Mouse (Mus musculus) frontal cortex, postnatal 10 days (tissue): ENCODE data around the gene Uqcrq.
"Not testable (repeated sequence)": the region's sequence is repeated elsewhere in the genome, so short reads cannot be mapped to it uniquely, and the experiment has no call there.

Experiments
- DNase-seq, 2 experiments: peaks; one replicate each; pipeline ENCODE4 v3.0.0; 2022; ENCODE audit warnings: low spot score in 2 of 2, mixed read lengths in 1 of 2

Uqcrq gene

DNA sequence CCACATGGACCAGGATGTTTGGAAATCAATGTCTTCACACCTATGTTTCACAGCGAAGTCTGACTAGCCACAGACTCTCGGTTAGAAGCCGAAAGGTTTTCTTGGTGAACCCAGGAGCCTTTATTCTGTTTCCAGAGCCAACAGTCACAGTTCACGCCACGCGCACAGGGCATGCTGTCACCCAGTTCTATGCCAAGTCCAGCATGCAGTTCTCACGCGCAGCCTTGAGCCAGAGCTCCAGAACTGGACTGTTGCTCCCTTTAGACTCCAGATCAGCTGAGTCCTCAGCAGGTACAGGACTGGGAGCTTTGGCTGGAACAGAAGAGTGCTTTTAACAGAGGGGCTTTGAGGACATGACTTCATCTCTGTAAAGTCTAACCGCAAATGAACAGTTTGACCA, 21.8 kb upstream of the Uqcrq start:
- DNase-seq: no peak

GRCm38 (mm10) chr11:53451361-53451760, 20.7 kb upstream of the Uqcrq start:
- DNase-seq: no peak

DNA sequence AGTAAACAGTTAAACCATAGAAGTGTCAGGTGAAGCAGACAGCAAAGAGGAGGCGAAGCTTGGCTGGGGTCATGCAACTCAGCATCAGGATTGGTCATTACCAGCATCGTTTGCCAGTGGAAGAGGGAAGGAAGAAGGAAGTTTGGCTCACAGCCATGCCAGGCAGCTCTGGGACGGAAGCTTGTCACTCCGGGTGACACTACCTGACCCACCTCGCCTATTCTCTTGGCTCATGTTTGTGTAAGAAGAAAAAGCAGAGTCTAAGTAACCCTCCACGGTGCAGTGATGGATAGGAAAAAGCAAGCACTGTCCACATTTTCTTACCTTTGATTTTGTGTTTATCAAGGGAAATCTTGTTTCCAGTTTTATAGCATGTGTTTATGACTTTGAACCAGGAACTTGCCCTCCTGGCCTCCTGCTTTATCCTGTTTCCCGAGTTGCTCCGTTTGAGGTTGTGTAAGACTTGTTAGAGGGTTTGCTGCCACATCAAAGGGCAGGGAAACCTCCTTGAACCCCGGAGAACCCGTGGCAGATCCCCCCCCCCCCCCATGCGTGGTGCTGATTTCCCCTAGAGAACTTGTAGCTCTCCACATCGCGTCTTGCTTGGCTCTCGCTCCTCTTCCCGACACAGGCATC, 19.6 kb upstream of the Uqcrq start:
- no peak for DNase-seq

DNA sequence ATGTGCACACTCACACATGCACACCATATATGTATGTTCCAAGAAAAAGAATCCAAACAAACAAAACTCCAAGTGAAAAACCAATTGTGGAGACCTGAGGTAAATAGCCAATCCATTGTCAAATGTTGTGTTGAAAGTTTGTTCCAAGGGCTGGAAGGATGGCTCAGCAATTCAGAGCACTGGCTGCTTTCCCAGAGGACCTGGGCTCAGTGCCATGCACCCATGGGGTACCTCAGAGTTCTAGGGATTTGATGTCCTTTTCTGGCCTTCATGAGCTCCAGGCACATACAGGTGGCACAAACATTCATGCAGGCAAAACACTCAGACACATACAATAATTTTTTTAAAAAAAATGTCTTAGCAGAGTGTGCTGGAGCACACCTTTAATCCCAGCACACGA, 17.9 kb upstream of the Uqcrq start:
- no peak for DNase-seq

- no peak for DNase-seq
Measured at GRCm38 (mm10) chr11:53447996-53448395, 17.4 kb upstream of the Uqcrq start.

DNA sequence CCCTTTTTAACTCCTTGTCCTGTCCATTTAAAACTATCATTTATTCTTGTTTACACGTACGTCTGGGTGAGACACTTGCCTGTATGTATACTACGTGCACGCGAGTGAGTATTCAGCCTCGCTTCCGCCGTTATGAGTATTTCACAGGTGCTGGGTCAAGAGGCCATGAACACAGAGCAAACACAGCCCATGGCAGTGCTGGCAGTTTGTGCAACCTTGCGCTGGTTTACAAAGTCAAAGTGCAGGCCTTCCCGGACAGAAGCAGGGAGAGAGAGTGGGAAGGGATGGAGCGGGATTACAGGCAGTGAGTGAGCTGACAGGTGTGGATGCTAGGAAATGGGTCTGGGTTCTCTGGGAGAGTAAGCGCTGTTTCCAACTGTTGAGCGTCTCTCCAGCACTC, 15.6 kb upstream of the Uqcrq start:
- DNase-seq: no peak

GRCm38 (mm10) chr11:53445562-53445961, 14.9 kb upstream of the Uqcrq start:
- no peak for DNase-seq

DNA sequence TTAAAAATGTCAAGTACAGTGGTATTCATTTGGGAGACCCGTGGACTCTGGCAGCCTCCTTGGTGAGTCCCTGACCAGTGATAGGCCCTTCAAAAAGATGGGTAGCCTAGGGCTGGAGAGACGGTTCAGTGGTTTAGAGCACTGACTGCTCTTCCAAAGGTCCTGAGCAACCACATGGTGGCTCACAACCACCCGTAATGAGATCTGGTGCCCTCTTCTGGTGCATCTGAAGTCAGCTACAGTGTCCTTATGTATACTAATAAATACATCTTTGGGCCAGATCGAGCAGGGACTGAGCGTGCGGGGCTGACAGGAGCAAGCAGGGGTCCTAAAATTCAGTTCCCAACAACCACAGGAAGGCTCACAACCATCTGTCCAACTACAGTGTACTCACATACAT, 13.2 kb upstream of the Uqcrq start:
- DNase-seq: no peak

DNA sequence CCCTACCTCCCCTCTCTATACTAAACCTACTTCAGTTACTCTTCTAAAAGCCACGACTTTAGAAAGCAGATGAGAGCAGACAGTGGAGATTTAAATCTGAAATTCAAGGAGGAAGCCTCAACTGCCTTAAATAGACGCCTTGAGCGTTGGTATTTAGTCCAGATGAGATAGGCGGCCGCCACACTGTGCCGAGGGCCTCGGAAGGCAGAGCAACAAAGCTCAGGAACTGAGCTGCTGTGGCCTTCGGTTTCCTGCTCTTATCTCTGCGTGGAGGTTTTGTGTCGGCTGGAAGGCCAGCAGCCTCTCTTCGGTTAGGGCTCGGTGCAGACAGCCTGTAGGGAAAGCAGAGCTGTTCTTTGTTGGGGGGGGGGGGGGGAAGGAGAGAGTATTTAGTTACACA, 11.3 kb upstream of the Uqcrq start:
- no peak for DNase-seq

DNA sequence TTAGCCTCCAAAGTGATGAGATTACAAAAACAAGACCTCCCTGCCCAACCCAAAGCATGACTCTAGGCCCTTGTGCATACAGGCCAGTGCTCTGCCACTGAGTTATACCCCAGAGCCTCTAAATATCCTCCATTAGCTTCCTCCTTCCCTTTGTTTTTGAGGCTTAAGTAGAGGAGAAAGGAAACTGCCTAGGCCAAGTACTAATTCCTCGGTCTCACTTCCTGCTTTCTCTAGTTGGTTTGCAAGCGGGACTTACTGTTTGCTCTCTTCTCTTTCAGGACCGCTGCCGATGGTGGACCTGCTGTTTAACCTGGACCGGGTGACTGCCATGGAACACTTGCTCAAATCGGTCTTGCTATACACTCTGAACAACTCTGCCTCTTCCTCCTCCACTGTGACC, 5.7 kb upstream of the Uqcrq start:
- no peak for DNase-seq

DNA sequence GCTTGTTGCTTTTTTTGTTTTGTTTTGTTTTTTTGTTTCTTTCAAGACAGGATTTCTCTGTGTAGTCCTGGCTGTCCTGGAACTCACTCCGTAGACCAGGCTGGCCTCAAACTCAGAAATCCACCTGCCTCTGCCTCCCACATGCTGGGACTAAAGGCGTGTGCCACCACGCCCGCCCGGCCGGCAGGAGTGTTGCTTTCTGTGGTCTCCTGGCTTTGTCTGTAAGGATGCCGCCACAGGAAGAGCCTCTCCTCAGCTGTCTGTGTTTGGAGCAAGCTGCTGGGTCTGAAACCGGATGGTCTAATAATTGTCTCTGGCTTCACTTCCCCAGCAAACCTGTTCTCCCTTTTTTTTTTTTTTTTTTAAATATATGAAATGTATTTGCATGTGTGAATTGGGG, 4.9 kb upstream of the Uqcrq start:
- DNase-seq: no peak

- DNase-seq: no peak
Measured at GRCm38 (mm10) chr11:53433057-53433456, 2.4 kb upstream of the Uqcrq start.

GRCm38 (mm10) chr11:53431347-53432056, 871 bp upstream of the Uqcrq start:
- no peak for DNase-seq

GRCm38 (mm10) chr11:53430300-53430669, 346 bp downstream of the Uqcrq start:
- no peak for DNase-seq

DNA sequence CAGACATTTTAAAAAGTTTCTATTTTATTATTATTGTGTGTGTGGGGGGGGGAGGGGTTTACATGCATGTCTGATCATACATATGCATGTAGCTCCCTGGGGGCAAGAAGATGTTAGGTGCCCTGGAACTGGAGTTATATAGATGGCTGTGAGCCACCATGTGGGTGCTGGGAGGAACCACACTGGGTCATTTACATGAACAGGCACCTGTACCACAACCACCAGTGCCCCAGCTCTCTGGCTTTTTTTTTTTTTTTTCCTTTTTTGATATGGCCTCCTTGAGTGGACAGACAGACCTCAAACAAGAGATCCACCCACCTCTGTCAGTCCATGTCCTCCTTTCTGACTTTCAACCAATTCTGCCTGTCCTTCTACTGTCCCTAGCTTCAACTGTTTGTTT, 1.4 kb downstream of the Uqcrq start:
- no peak for DNase-seq

- DNase-seq: no peak
Measured at GRCm38 (mm10) chr11:53428716-53429057, 1.9 kb downstream of the Uqcrq start.

DNA sequence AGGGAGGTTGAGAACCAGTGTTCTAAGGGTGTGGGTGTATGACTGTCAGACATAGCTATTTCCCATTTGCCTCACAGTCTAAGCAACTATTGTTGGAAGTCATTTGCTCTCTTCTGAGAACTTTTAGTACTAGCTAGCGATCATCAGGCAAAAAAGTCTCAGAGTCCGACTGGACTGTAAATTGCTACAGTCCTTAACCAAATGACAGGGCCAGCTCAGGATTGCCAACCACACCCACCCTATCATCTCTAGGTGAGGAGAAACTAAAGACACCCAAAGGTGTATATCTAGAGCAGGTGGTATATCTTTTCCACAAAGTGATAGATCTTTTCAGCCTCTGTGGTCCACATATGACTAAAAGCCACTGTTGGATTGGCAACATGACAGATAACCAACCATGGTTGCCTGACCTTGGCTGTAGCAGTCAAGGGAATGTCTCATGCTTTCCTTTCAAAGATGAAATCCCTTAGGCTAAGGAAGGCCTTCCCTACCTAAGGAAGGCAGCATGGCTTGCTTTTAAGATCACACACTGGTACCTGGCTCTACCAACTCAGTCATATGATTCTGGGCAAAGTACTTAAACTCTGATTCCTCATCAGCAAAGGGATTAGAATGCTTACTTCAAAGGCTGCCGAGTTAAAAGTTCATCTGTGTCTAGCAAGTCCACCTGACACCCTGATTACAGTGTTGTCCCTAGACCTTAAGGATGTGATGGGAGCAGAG, 2.5 kb downstream of the Uqcrq start:
- DNase-seq: no peak

DNA sequence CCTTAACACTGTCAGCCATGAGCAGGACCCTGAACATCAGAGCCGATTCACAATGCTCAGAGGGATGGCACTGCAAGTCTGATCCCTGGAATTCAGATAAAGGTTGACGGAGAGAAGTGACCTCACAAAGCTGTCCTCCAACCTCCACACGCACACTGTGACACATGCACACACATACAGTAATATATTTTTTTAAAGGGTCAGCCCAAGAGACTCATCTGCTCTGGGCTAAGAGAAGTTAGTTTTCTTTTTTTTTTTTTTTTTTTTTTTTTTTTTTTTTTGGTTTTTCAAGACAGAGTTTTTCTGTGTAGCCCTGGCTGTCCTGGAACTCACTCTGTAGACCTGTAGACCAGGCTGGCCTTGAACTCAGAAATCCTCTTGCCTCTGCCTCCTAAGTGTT, 3.7 kb downstream of the Uqcrq start:
- not testable (repeated sequence) for DNase-seq

- DNase-seq: no peak
Measured at GRCm38 (mm10) chr11:53425711-53426255, 4.8 kb downstream of the Uqcrq start.

GRCm38 (mm10) chr11:53425251-53425650, 5.4 kb downstream of the Uqcrq start:
- no peak for DNase-seq

- DNase-seq: no peak
Measured at GRCm38 (mm10) chr11:53424826-53425225, 5.8 kb downstream of the Uqcrq start.

- DNase-seq: no peak
Measured at GRCm38 (mm10) chr11:53423036-53423435, 7.6 kb downstream of the Uqcrq start, which contains the start of gene Leap2. TSS of gene Leap2 (minus strand) at chr11:53423170.

DNA sequence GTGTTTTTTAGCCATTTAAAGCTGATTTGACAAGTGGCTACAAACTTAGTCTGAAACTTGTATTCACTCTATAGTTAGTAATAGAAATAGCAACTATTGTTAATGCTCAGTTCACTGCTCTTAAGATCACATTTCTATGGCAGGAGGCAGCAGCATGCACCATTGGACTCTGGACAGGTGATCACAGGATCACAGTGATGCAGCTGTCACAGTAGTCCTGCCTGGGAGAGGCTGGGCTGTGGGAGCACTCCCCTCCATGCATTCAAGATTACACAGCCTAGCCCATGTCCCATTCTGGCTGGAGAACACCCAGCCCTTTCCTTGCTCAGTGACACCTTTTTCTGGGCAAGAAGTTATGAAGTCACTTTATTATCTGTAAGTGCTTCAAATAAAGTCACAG, 12.6 kb downstream of the Uqcrq start:
- no peak for DNase-seq
